Mouse (Mus musculus): ENCODE results near the gene Nr5a2. TPM values are rescaled to one million over a fixed set of nuclear protein-coding genes. Genes with fewer than 3 reads are reported as not detected.

Gene Nr5a2
- polyA plus RNA-seq, 1 experiment from 2014 or later, result 9.0 TPM

- WGBS, result 10% methylated on average over 19 of the region's 21 CpGs
- Histone ChIP-seq H3K27ac (ENCODE audit: low read length) (peak overlapping the region; percentile 49), H3K9ac (ENCODE audit: low read depth, low read length) (peak overlapping the region; percentile 64), H3K27me3 (replicated peaks; ENCODE audit: control insufficient read depth, insufficient read depth, low read length) (peaks cover 21% of the 10 kb centered on the region), H3K36me3 (ENCODE audit: control insufficient read depth, insufficient read depth, low read length) (no peaks in the 10 kb centered on the region), H3K9me3 (ENCODE audit: control insufficient read depth, low read length) (no peaks in the 10 kb centered on the region), H3K4me3 (ENCODE audit: low read length) (peak overlapping the region; percentile 52), H3K4me1 (ENCODE audit: control insufficient read depth, insufficient read depth, low read length) (peaks cover 19% of the 10 kb centered on the region), H3K4me2 (ENCODE audit: low read depth, low read length) (peak overlapping the region; percentile 75)
- ATAC-seq, result no peak
These were observed 8.2 kb downstream of the Nr5a2 start for GRCm38 (mm10) chr1:136951946-136952531.

GRCm38 (mm10) chr1:136951155-136951650 is 9.0 kb downstream of the Nr5a2 start:
- Histone ChIP-seq H3K4me2 (ENCODE audit: low read depth, low read length) (0 out of 2 replicates have a peak overlapping the region, but pooled peaks have one; percentile 0), H3K9me3 (ENCODE audit: control insufficient read depth, low read length) (no peaks in the 10 kb centered on the region), H3K9ac (ENCODE audit: low read depth, low read length) (no peak overlapping the region), H3K4me1 (ENCODE audit: control insufficient read depth, insufficient read depth, low read length) (peaks cover 19% of the 10 kb centered on the region), H3K27me3 (replicated peaks; ENCODE audit: control insufficient read depth, insufficient read depth, low read length) (peaks cover 21% of the 10 kb centered on the region), H3K4me3 (ENCODE audit: low read length) (no peak overlapping the region; the same call in 1 of the 2 replicates), H3K27ac (ENCODE audit: low read length) (peak overlapping the region; percentile 7; the same call in 1 of the 2 replicates), H3K36me3 (ENCODE audit: control insufficient read depth, insufficient read depth, low read length) (no peaks in the 10 kb centered on the region)
- no peak for ATAC-seq
- WGBS, result 18% methylated on average over 3 of the region's 3 CpGs

- Histone ChIP-seq H3K4me2 (ENCODE audit: low read depth, low read length) (peak overlapping the region; percentile 74), H3K9me3 (ENCODE audit: control insufficient read depth, low read length) (no peaks in the 10 kb centered on the region), H3K4me1 (ENCODE audit: control insufficient read depth, insufficient read depth, low read length) (peaks cover 21% of the 10 kb centered on the region), H3K27ac (ENCODE audit: low read length) (peak overlapping the region; percentile 90), H3K27me3 (replicated peaks; ENCODE audit: control insufficient read depth, insufficient read depth, low read length) (peaks cover 20% of the 10 kb centered on the region), H3K4me3 (ENCODE audit: low read length) (peak overlapping the region; percentile 71), H3K36me3 (ENCODE audit: control insufficient read depth, insufficient read depth, low read length) (no peaks in the 10 kb centered on the region), H3K9ac (ENCODE audit: low read depth, low read length) (peak overlapping the region; percentile 85)
- 2% methylated on average over 12 of the region's 12 CpGs for WGBS
- peak; percentile 84 for ATAC-seq
These were observed 10.9 kb downstream of the Nr5a2 start for GRCm38 (mm10) chr1:136949323-136949741.

GRCm38 (mm10) chr1:136948511-136949275 is 11.6 kb downstream of the Nr5a2 start:
- peak overlapping the region; percentile 90 for H3K27ac ChIP-seq (ENCODE audit: low read length)
- peaks cover 15% of the 10 kb centered on the region for H3K27me3 ChIP-seq (replicated peaks; ENCODE audit: control insufficient read depth, insufficient read depth, low read length)
- WGBS, result under 1% methylated on average over 61 of the region's 61 CpGs
- peak overlapping the region; percentile 74 for H3K4me2 ChIP-seq (ENCODE audit: low read depth, low read length)
- H3K9me3 ChIP-seq (ENCODE audit: control insufficient read depth, low read length), result no peaks in the 10 kb centered on the region
- peaks cover 21% of the 10 kb centered on the region for H3K4me1 ChIP-seq (ENCODE audit: control insufficient read depth, insufficient read depth, low read length)
- peak; percentile 62 for ATAC-seq
- H3K4me3 ChIP-seq (ENCODE audit: low read length), result peak overlapping the region; percentile 71
- peak overlapping the region; percentile 85 for H3K9ac ChIP-seq (ENCODE audit: low read depth, low read length)
- no peaks in the 10 kb centered on the region for H3K36me3 ChIP-seq (ENCODE audit: control insufficient read depth, insufficient read depth, low read length)

- ATAC-seq, result no peak
- peak overlapping the region; percentile 90 for H3K27ac ChIP-seq (ENCODE audit: low read length)
- H3K36me3 ChIP-seq (ENCODE audit: control insufficient read depth, insufficient read depth, low read length), result no peaks in the 10 kb centered on the region
- H3K4me1 ChIP-seq (ENCODE audit: control insufficient read depth, insufficient read depth, low read length), result peaks cover 21% of the 10 kb centered on the region
- no peaks in the 10 kb centered on the region for H3K9me3 ChIP-seq (ENCODE audit: control insufficient read depth, low read length)
- peak overlapping the region; percentile 74 for H3K4me2 ChIP-seq (ENCODE audit: low read depth, low read length)
- H3K4me3 ChIP-seq (ENCODE audit: low read length), result peak overlapping the region; percentile 71
- peaks cover 15% of the 10 kb centered on the region for H3K27me3 ChIP-seq (replicated peaks; ENCODE audit: control insufficient read depth, insufficient read depth, low read length)
- H3K9ac ChIP-seq (ENCODE audit: low read depth, low read length), result peak overlapping the region; percentile 85
- WGBS, result 2% methylated on average over 7 of the region's 7 CpGs
These were observed 12.2 kb downstream of the Nr5a2 start for GRCm38 (mm10) chr1:136948127-136948422.

- WGBS, result 2% methylated on average over 20 of the region's 20 CpGs
- H3K9ac ChIP-seq (ENCODE audit: low read depth, low read length), result peak overlapping the region; percentile 85
- no peaks in the 10 kb centered on the region for H3K9me3 ChIP-seq (ENCODE audit: control insufficient read depth, low read length)
- peaks cover 19% of the 10 kb centered on the region for H3K4me1 ChIP-seq (ENCODE audit: control insufficient read depth, insufficient read depth, low read length)
- no peaks in the 10 kb centered on the region for H3K36me3 ChIP-seq (ENCODE audit: control insufficient read depth, insufficient read depth, low read length)
- peak overlapping the region; percentile 74 for H3K4me2 ChIP-seq (ENCODE audit: low read depth, low read length)
- peak overlapping the region; percentile 62 for H3K27ac ChIP-seq (ENCODE audit: low read length)
- H3K4me3 ChIP-seq (ENCODE audit: low read length), result peak overlapping the region; percentile 71
- H3K27me3 ChIP-seq (replicated peaks; ENCODE audit: control insufficient read depth, insufficient read depth, low read length), result peaks cover 15% of the 10 kb centered on the region
- ATAC-seq, result no peak
These were observed 12.7 kb downstream of the Nr5a2 start for GRCm38 (mm10) chr1:136947394-136948126.

GRCm38 (mm10) chr1:136946806-136947393 is 13.3 kb downstream of the Nr5a2 start:
- H3K4me1 ChIP-seq (ENCODE audit: control insufficient read depth, insufficient read depth, low read length), result peaks cover 15% of the 10 kb centered on the region; the same call in 1 of the 2 replicates
- no peaks in the 10 kb centered on the region for H3K36me3 ChIP-seq (ENCODE audit: control insufficient read depth, insufficient read depth, low read length)
- peaks cover 15% of the 10 kb centered on the region for H3K27me3 ChIP-seq (replicated peaks; ENCODE audit: control insufficient read depth, insufficient read depth, low read length)
- H3K4me3 ChIP-seq (ENCODE audit: low read length), result peak overlapping the region; percentile 71
- peak overlapping the region; percentile 85 for H3K9ac ChIP-seq (ENCODE audit: low read depth, low read length)
- peak overlapping the region; percentile 74 for H3K4me2 ChIP-seq (ENCODE audit: low read depth, low read length)
- ATAC-seq, result no peak
- no peaks in the 10 kb centered on the region for H3K9me3 ChIP-seq (ENCODE audit: control insufficient read depth, low read length)
- H3K27ac ChIP-seq (ENCODE audit: low read length), result peak overlapping the region; percentile 62
- whole genome bisulfite sequencing, result 2% methylated on average over 18 of the region's 18 CpGs

- no peaks in the 10 kb centered on the region for H3K36me3 ChIP-seq (ENCODE audit: control insufficient read depth, insufficient read depth, low read length)
- H3K9ac ChIP-seq (ENCODE audit: low read depth, low read length), result peak overlapping the region; percentile 85
- peaks cover 14% of the 10 kb centered on the region; the same call in 1 of the 2 replicates for H3K4me1 ChIP-seq (ENCODE audit: control insufficient read depth, insufficient read depth, low read length)
- peaks cover 14% of the 10 kb centered on the region for H3K27me3 ChIP-seq (replicated peaks; ENCODE audit: control insufficient read depth, insufficient read depth, low read length)
- peak overlapping the region; percentile 71 for H3K4me3 ChIP-seq (ENCODE audit: low read length)
- WGBS, result 3% methylated on average over 8 of the region's 8 CpGs
- ATAC-seq, result 0 out of 2 replicates have a peak, but pooled peaks have one; percentile 2
- no peaks in the 10 kb centered on the region for H3K9me3 ChIP-seq (ENCODE audit: control insufficient read depth, low read length)
- peak overlapping the region; percentile 62 for H3K27ac ChIP-seq (ENCODE audit: low read length)
- peak overlapping the region; percentile 74 for H3K4me2 ChIP-seq (ENCODE audit: low read depth, low read length)
These were observed 13.8 kb downstream of the Nr5a2 start for GRCm38 (mm10) chr1:136946404-136946803.
